ENCODE assay signal across 1 mouse cellular context in genomic region chr8:84909949-84910348, GRCm38 (mm10).
TF ChIP-seq lines count a peak whose summit lies in the region.

No protein-coding gene starts in this region.

TF ChIP-seq in MEL, 35 proteins besides CTCF, POLR2A, EP300 and RAD21:
- TF ChIP-seq HCFC1 (IDR thresholded peaks at IDR 0.05; ENCODE audit: low read depth, low read length) = no peak
- TF ChIP-seq ZNF384 (IDR thresholded peaks at IDR 0.05; ENCODE audit: low read depth, low read length) = no peak
- no peak for TF ChIP-seq JUND (IDR thresholded peaks at IDR 0.05; ENCODE audit: low read depth, low read length)
- TF ChIP-seq GABPA (IDR thresholded peaks at IDR 0.05; ENCODE audit: low read depth, low read length) = no peak
- no peak for TF ChIP-seq MYC (IDR thresholded peaks at IDR 0.05; ENCODE audit: low read depth, low read length)
- no peak for TF ChIP-seq POLR2AphosphoS2 (IDR thresholded peaks at IDR 0.05; ENCODE audit: low read length)
- TF ChIP-seq ELF1 (IDR thresholded peaks at IDR 0.05; ENCODE audit: low read depth, low read length) = no peak
- TF ChIP-seq POLR2AphosphoS5 (IDR thresholded peaks at IDR 0.05; ENCODE audit: borderline replicate concordance, low read depth, low read length) = no peak
- TF ChIP-seq RCOR1 (IDR thresholded peaks at IDR 0.05; ENCODE audit: low read depth, low read length) = no peak
- TF ChIP-seq MAZ (IDR thresholded peaks at IDR 0.05; ENCODE audit: low read depth, low read length) = no peak
- no peak for TF ChIP-seq MAX (IDR thresholded peaks at IDR 0.05; ENCODE audit: low read length)
- no peak for TF ChIP-seq UBTF (IDR thresholded peaks at IDR 0.05; ENCODE audit: borderline replicate concordance, insufficient read depth, low read depth, low read length)
- TF ChIP-seq MYB (IDR thresholded peaks at IDR 0.05; ENCODE audit: low read depth, low read length) = no peak
- TF ChIP-seq MEF2A (IDR thresholded peaks at IDR 0.05; ENCODE audit: extremely low read depth, insufficient replicate concordance, low read depth, low read length, poor library complexity, severe bottlenecking) = no peak
- peak; percentile 41 for TF ChIP-seq MXI1 (IDR thresholded peaks at IDR 0.05; ENCODE audit: low read depth, low read length)
- peak; percentile 48; the same call in 1 of the 2 replicates for TF ChIP-seq GATA1 (IDR thresholded peaks at IDR 0.05; ENCODE audit: low read depth, low read length)
- no peak for TF ChIP-seq KAT2A (conservative IDR thresholded peaks at IDR 0.05; ENCODE audit: low read depth, low read length)
- TF ChIP-seq ZMIZ1 (IDR thresholded peaks at IDR 0.05; ENCODE audit: low read depth, low read length) = 0 out of 2 replicates have a peak, but pooled peaks have one; percentile 20
- TF ChIP-seq TCF12 (IDR thresholded peaks at IDR 0.05; ENCODE audit: low read depth, low read length) = peak; percentile 43; the same call in 1 of the 2 replicates
- TF ChIP-seq BHLHE40 (IDR thresholded peaks at IDR 0.05; ENCODE audit: borderline replicate concordance, low read depth, low read length) = no peak
- peak; percentile 60 for TF ChIP-seq TBP (IDR thresholded peaks at IDR 0.05; ENCODE audit: low read depth, low read length)
- TF ChIP-seq ETS1 (IDR thresholded peaks at IDR 0.05; ENCODE audit: low read depth, low read length) = peak; percentile 60
- no peak for TF ChIP-seq E2F4 (IDR thresholded peaks at IDR 0.05; ENCODE audit: borderline replicate concordance, low read depth, low read length)
- no peak for TF ChIP-seq NRF1 (IDR thresholded peaks at IDR 0.05; ENCODE audit: insufficient read depth, low read depth, low read length, poor library complexity, severe bottlenecking)
- no peak for TF ChIP-seq CHD2 (IDR thresholded peaks at IDR 0.05; ENCODE audit: low read length)
- no peak for TF ChIP-seq USF2 (IDR thresholded peaks at IDR 0.05; ENCODE audit: borderline replicate concordance in 1 of 2, insufficient read depth in 1 of 2, low read depth in 1 of 2, low read length in 2 of 2)
- no peak for TF ChIP-seq USF1 (IDR thresholded peaks at IDR 0.05; ENCODE audit: low read depth, low read length)
- no peak for TF ChIP-seq ZKSCAN1 (IDR thresholded peaks at IDR 0.05; ENCODE audit: low read depth, low read length)
- no peak for TF ChIP-seq ZC3H11A (IDR thresholded peaks at IDR 0.05; ENCODE audit: low read depth, low read length)
- TF ChIP-seq MAFK (IDR thresholded peaks at IDR 0.05; ENCODE audit: borderline replicate concordance, low read depth, low read length) = no peak
- TF ChIP-seq CHD1 (IDR thresholded peaks at IDR 0.05; ENCODE audit: low read depth, low read length) = no peak
- peak; percentile 24; the same call in 1 of the 2 replicates for TF ChIP-seq NELFE (IDR thresholded peaks at IDR 0.05; ENCODE audit: low read depth, low read length)
- TF ChIP-seq TAL1 (IDR thresholded peaks at IDR 0.05; ENCODE audit: low read length) = 0 out of 2 replicates have a peak, but pooled peaks have one; percentile 11
- TF ChIP-seq SMC3 (IDR thresholded peaks at IDR 0.05; ENCODE audit: low read depth, low read length) = no peak
- TF ChIP-seq SIN3A (IDR thresholded peaks at IDR 0.05; ENCODE audit: low read length) = peak; percentile 72
